Mouse (Mus musculus): ENCODE results near the gene Uhrf1bp1. TPM values are rescaled to one million over a fixed set of nuclear protein-coding genes. Genes with fewer than 3 reads are reported as not detected.
A peak's percentile ranks its signal among the peaks of the same experiment; 100 is the strongest.

The Uhrf1bp1 gene
- polyA plus RNA-seq, 1 experiment from 2014 or later = 9.3 TPM

DNA sequence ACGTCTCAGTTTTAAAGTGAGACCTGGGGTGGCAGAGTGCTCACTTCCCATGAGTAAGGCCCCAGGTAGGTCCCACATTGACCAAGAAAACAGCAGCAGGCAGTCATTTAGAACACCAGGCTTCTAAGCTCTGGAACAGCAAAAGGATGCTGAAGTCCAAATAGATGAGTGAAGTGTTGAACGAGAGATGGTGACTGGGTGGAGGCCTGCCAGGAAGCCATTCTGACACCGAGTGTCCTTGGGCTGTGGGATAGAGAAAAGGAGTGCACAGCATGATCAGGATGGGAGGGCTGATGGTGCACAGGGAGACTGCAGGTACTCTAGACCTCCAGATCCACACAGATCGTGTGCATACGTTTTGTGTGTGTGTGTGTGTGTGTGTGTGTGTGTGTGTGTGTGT is 84.9 kb downstream of the Uhrf1bp1 start:
- H3K27ac ChIP-seq = peak overlapping the region; percentile 89
- no peak for ATAC-seq (ENCODE audit: insufficient number of reproducible peaks, insufficient read depth, low FRiP score, low TSS enrichment, low read depth)
- H3K4me3 ChIP-seq (replicated peaks) = no peak overlapping the region
- H3K9me3 ChIP-seq = no peaks in the 10 kb centered on the region
- H3K4me2 ChIP-seq = no peak overlapping the region
- H3K36me3 ChIP-seq = no peaks in the 10 kb centered on the region
- H3K4me1 ChIP-seq (replicated peaks) = peaks cover 70% of the 10 kb centered on the region
- no peak overlapping the region for H3K9ac ChIP-seq (replicated peaks)
- WGBS = 59% methylated on average over 5 of the region's 5 CpGs
- no peaks in the 10 kb centered on the region for H3K27me3 ChIP-seq

DNA sequence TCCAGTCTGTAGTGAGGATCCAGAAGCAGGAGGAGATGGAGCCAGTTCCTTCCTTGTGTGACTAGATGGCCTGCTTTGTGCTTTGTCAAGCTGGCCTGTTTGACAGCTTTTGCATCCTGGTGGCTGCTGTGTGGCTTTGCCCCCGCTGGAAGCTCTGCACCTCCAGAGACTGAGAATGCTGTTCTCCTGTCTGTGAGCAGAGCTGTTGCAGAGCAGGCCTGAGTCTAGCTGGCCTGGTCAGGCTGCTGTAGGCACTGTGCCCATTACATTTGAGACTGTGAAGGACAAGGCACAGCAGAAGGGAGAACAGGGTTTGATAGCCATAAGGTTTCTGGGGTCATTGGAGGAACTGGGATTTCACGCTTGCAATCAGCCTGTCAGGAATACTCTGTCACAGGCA is 85.5 kb downstream of the Uhrf1bp1 start:
- no peak for ATAC-seq (ENCODE audit: insufficient number of reproducible peaks, insufficient read depth, low FRiP score, low TSS enrichment, low read depth)
- 59% methylated on average over 2 of the region's 2 CpGs for WGBS
- no peaks in the 10 kb centered on the region for H3K9me3 ChIP-seq
- no peaks in the 10 kb centered on the region for H3K36me3 ChIP-seq
- H3K4me1 ChIP-seq (replicated peaks) = peaks cover 71% of the 10 kb centered on the region
- H3K27ac ChIP-seq = peak overlapping the region; percentile 47; the same call in 1 of the 2 replicates
- H3K27me3 ChIP-seq = no peaks in the 10 kb centered on the region
- H3K4me3 ChIP-seq (replicated peaks) = no peak overlapping the region
- no peak overlapping the region for H3K9ac ChIP-seq (replicated peaks)
- H3K4me2 ChIP-seq = no peak overlapping the region

DNA sequence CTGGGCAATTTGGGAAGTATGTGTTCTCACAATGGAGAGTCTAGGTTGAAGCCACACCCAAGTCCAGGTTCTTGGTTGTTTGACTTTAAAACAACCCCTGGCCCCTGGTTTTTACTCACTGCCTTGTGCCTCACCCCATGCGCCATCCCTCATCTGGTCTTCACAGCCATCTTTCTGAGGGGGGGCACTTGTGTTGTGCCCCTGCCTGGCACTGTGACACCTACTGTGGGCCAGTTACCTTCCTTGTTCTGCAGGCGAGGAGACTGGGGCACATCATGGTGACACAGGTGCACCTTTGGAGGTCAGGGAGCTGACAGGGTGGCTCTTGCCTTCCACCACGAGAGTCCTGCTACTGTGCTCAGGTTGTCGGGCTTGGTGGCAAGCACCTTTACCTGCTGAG is 85.9 kb downstream of the Uhrf1bp1 start:
- 91% methylated on average over 4 of the region's 4 CpGs for whole genome bisulfite sequencing
- peaks cover 71% of the 10 kb centered on the region for H3K4me1 ChIP-seq (replicated peaks)
- no peak for ATAC-seq (ENCODE audit: insufficient number of reproducible peaks, insufficient read depth, low FRiP score, low TSS enrichment, low read depth)

DNA sequence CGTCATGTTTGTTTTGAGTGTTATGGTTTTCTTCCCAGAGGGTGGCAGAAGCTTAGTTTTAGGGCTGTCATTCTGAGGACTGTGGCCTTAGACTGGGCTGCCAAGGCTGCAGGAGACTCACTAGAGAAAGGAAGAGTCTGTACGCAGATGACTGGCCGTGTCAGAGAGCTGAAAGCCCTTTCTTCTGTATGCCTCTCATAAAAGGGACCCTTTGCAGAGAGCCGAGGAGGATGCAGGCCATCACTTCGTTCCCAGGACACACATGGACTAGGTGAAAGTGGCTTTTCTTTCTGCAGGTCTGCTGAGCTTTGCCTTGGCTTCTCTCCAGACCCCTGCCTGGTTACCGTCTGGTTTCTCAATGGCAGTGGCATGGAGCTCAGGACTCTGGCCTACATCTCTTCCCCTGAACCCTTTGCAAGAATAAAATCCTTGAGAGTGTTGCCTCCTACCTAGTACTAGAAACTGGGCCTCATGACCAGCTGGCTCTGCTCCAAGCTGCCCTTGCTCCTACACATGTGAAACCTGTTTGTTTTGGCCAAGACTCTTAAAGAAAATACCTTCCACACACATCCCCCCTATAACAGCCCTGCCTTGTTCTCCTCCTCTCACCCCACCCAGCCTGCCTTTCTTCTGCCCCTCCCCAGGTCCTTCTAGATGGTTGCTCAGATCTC is 89.4 kb downstream of the Uhrf1bp1 start:
- Histone ChIP-seq H3K4me1 (replicated peaks) (peaks cover 42% of the 10 kb centered on the region), H3K27ac (peak overlapping the region; percentile 96), H3K4me3 (replicated peaks) (no peak overlapping the region), H3K9me3 (no peaks in the 10 kb centered on the region), H3K4me2 (peak overlapping the region; percentile 20), H3K9ac (replicated peaks) (no peak overlapping the region), H3K27me3 (no peaks in the 10 kb centered on the region), H3K36me3 (no peaks in the 10 kb centered on the region)
- peak; percentile 85 for ATAC-seq (ENCODE audit: insufficient number of reproducible peaks, insufficient read depth, low FRiP score, low TSS enrichment, low read depth)
- WGBS = 40% methylated on average over 6 of the region's 6 CpGs

More for the DNA sequence above, 85.9 kb downstream of the Uhrf1bp1 start:
- Histone ChIP-seq H3K27me3 (no peaks in the 10 kb centered on the region), H3K9me3 (no peaks in the 10 kb centered on the region), H3K9ac (replicated peaks) (no peak overlapping the region), H3K4me2 (no peak overlapping the region), H3K4me3 (replicated peaks) (no peak overlapping the region), H3K27ac (0 out of 2 replicates have a peak overlapping the region, but pooled peaks have one; percentile 47), H3K36me3 (no peaks in the 10 kb centered on the region)

DNA sequence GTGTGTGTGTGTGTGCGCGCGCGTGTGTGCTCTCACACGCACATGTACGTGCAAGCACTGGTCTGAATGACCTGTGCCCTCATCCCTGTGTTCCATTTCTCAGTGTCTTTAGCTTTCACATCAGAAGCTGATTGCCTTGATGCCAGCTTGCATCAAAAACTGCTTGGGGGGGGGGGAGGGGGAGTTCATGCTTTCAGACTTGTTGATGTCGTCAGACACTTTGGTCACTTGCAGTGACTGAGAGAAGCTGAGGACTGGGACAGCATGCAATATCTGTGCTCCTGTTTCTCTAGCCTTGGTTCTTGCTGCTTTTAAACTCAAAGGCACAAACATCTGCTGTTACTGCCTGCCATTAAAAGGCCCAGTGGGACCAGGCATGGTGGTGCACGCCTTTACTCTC is 90.1 kb downstream of the Uhrf1bp1 start:
- no peaks in the 10 kb centered on the region for H3K27me3 ChIP-seq
- no peak overlapping the region for H3K9ac ChIP-seq (replicated peaks)
- H3K4me3 ChIP-seq (replicated peaks) = no peak overlapping the region
- ATAC-seq (ENCODE audit: insufficient number of reproducible peaks, insufficient read depth, low FRiP score, low TSS enrichment, low read depth) = no peak
- peak overlapping the region; percentile 96 for H3K27ac ChIP-seq
- whole genome bisulfite sequencing = 75% methylated on average over 8 of the region's 8 CpGs
- peaks cover 35% of the 10 kb centered on the region for H3K4me1 ChIP-seq (replicated peaks)
- peak overlapping the region; percentile 20; the same call in 1 of the 2 replicates for H3K4me2 ChIP-seq
- H3K36me3 ChIP-seq = 0 out of 2 replicates have a peak, but pooled peaks cover 3% of the 10 kb centered on the region
- no peaks in the 10 kb centered on the region for H3K9me3 ChIP-seq

DNA sequence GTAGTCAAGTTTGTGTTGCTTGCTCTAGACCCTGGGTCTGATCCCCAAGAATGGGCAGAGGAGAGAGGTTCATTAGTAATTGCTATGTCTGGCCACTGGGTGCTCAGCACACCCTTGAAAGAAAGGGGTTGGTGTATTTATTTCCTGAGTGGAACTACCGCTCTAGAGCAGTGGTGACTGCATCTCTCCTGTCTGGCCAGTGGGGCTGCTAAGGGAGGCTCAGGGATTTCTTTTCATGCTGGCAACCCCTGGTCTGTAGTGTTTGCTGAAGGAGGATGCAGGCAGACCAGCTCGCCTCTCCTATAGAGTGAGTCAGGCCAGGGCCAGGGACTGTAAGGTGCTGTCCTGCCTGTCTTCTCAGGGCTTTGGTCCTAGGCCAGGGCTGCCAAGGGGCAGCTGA is 90.9 kb downstream of the Uhrf1bp1 start:
- peaks cover 30% of the 10 kb centered on the region for H3K4me1 ChIP-seq (replicated peaks)
- H3K27me3 ChIP-seq = no peaks in the 10 kb centered on the region
- 0 out of 2 replicates have a peak overlapping the region, but pooled peaks have one; percentile 31 for H3K9ac ChIP-seq (replicated peaks)
- no peaks in the 10 kb centered on the region for H3K9me3 ChIP-seq
- no peak overlapping the region for H3K4me3 ChIP-seq (replicated peaks)
- peak overlapping the region; percentile 96 for H3K27ac ChIP-seq
- H3K4me2 ChIP-seq = no peak overlapping the region
- WGBS = 81% methylated on average over 2 of the region's 2 CpGs
- 0 out of 2 replicates have a peak, but pooled peaks cover 3% of the 10 kb centered on the region for H3K36me3 ChIP-seq
- ATAC-seq (ENCODE audit: insufficient number of reproducible peaks, insufficient read depth, low FRiP score, low TSS enrichment, low read depth) = no peak

Other genes starting within 250 kb of the Uhrf1bp1 start
- 120 and 126 TPM in 2 replicates for gene Nudt3, start 232.9 kb upstream of the Uhrf1bp1 start, polyA plus RNA-seq (2016; fragmentation: Nextera tagmentation; extraction: Ambion mirVana)
- not detected in 2 replicates for gene RPS10-NUDT3, start 221.2 kb upstream of the Uhrf1bp1 start, polyA plus RNA-seq (2016; fragmentation: Nextera tagmentation; extraction: Ambion mirVana)
- gene Rps10, start 219.8 kb upstream of the Uhrf1bp1 start, polyA plus RNA-seq (2016; fragmentation: Nextera tagmentation; extraction: Ambion mirVana) = 963 and 987 TPM in 2 replicates
- gene Pacsin1, start 200.9 kb upstream of the Uhrf1bp1 start, polyA plus RNA-seq (2016; fragmentation: Nextera tagmentation; extraction: Ambion mirVana) = 4.3 and 5.0 TPM in 2 replicates
- gene Spdef, start 127.5 kb upstream of the Uhrf1bp1 start, polyA plus RNA-seq (2016; fragmentation: Nextera tagmentation; extraction: Ambion mirVana) = 0.21 and 0.36 TPM in 2 replicates
- 18.2 and 18.6 TPM in 2 replicates for gene D17Wsu92e, start 35.8 kb upstream of the Uhrf1bp1 start, polyA plus RNA-seq (2016; fragmentation: Nextera tagmentation; extraction: Ambion mirVana)
- 364 and 379 TPM in 2 replicates for gene Snrpc, start 18.3 kb upstream of the Uhrf1bp1 start, polyA plus RNA-seq (2016; fragmentation: Nextera tagmentation; extraction: Ambion mirVana)
- 19.0 and 21.8 TPM in 2 replicates for gene Anks1, start 52.9 kb downstream of the Uhrf1bp1 start, polyA plus RNA-seq (2016; fragmentation: Nextera tagmentation; extraction: Ambion mirVana)
- gene Taf11, start 53.4 kb downstream of the Uhrf1bp1 start, polyA plus RNA-seq (2016; fragmentation: Nextera tagmentation; extraction: Ambion mirVana) = 101 and 115 TPM in 2 replicates
- 1.2 and 1.4 TPM in 2 replicates for gene Tcp11, start 224.2 kb downstream of the Uhrf1bp1 start, polyA plus RNA-seq (2016; fragmentation: Nextera tagmentation; extraction: Ambion mirVana)